Mouse (Mus musculus) intestine, embryonic 15.5 days (tissue): ENCODE results near the gene Srrm1. TPM values are rescaled to one million over a fixed set of nuclear protein-coding genes. Genes with fewer than 3 reads are reported as not detected.
"Not testable (repeated sequence)": the region's sequence is repeated elsewhere in the genome, so short reads cannot be mapped to it uniquely, and the experiment has no call there.

Experiments used
- ATAC-seq: fragments of 200-750 bp; cut with Nextera tagmentation; 2 replicates; pipeline ENCODE4 v1.8.0; 2017; ENCODE audit warnings: moderate TSS enrichment, moderate library complexity
- H3K27ac ChIP-seq: fragments of 300-500 bp; sonication (generic); 2 replicates; pipeline ENCODE4 v1.5.1; 2015; ENCODE audit warnings: mild to moderate bottlenecking, inconsistent platforms
- H3K27me3 ChIP-seq: fragments of 300-500 bp; sonication (generic); replicated peaks from 2 replicates; pipeline ENCODE4 v1.6.1; 2015; ENCODE audit warnings: inconsistent platforms
- H3K36me3 ChIP-seq: fragments of 300-500 bp; sonication (generic); 2 replicates; pipeline ENCODE4 v1.6.1; 2015; ENCODE audit warnings: inconsistent platforms
- H3K4me1 ChIP-seq: fragments of 300-500 bp; sonication (generic); replicated peaks from 2 replicates; pipeline ENCODE4 v1.6.1; 2015; ENCODE audit warnings: inconsistent platforms
- H3K4me2 ChIP-seq: fragments of 300-500 bp; sonication (generic); replicated peaks from 2 replicates; pipeline ENCODE4 v1.6.1; 2015; ENCODE audit warnings: mild to moderate bottlenecking, inconsistent platforms
- H3K4me3 ChIP-seq: fragments of 300-500 bp; sonication (generic); replicated peaks from 2 replicates; pipeline ENCODE4 v1.5.1; 2015; ENCODE audit warnings: inconsistent platforms
- H3K9ac ChIP-seq: fragments of 300-500 bp; sonication (generic); 2 replicates; pipeline ENCODE4 v1.6.1; 2015; ENCODE audit warnings: inconsistent platforms
- H3K9me3 ChIP-seq: fragments of 300-500 bp; sonication (generic); 2 replicates; pipeline ENCODE4 v1.6.1; 2016; ENCODE audit warnings: inconsistent platforms
- WGBS: fragments of 180-500 bp; shearing (Covaris S2); methylation state at CpG from one replicate; pipeline ENCODE4 v1.1.7; 2015; 5-methylcytosine and 5-hydroxymethylcytosine counted together
- polyA plus RNA-seq: library from polyadenylated mRNA; unstranded; fragments of >200 nt; fragmentation: Nextera tagmentation; extraction: Ambion mirVana; gene quantifications from 2 replicates; pipeline ENCODE4 v1.2.1, GENCODE M21; 2015

Srrm1 gene
- polyA plus RNA-seq, 1 experiment from 2014 or later: 248 TPM

DNA sequence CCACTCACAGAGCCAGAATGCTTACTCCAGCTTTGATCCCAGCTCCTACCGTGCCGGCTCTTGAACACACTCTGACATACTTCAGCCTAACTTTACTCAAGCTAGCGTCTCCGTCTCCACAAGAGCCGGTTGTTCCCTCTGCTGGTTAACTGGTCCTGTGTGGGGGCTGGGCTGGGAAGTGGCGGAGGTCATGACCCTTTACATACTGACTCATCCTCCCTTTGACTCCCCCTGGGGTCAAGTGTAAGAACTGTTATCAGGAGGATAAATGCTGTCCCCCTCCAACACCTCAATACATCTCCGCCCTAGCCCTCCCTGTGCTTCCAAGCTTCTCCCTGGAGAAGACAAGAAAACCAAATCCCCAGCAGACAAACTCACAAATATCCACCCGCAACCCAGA, 28.2 kb upstream of the Srrm1 start:
- Histone ChIP-seq H3K9ac (no peak overlapping the region), H3K4me2 (no peak overlapping the region), H3K27ac (no peak overlapping the region), H3K9me3 (no peaks in the 10 kb centered on the region), H3K36me3 (no peaks in the 10 kb centered on the region), H3K4me1 (peaks cover 2% of the 10 kb centered on the region; the same call in 1 of the 2 replicates), H3K4me3 (no peak overlapping the region), H3K27me3 (no peaks in the 10 kb centered on the region)
- 46% methylated on average over 8 of the region's 8 CpGs for WGBS
- no peak for ATAC-seq

DNA sequence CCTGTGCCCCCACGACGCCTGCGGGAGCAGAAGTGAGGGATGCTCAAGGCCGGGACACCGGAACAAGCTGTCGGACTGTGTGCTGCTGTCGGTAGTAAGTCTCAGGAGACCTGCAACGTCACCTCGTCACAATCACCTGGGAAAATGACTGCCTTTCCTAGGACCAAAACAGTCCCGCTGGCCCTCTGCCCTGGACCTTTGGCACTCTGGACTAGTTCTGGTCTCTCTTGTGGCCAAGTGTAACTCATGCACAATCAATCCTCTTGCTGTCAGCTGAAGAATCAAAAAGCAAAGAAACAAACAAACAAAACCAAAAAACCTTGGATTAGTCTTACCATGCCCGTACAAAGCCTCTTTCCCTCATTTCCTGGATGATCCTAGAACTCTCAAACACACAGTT, 24.1 kb upstream of the Srrm1 start:
- no peak for ATAC-seq
- Histone ChIP-seq H3K4me3 (no peak overlapping the region), H3K9ac (no peak overlapping the region), H3K36me3 (no peaks in the 10 kb centered on the region), H3K27me3 (no peaks in the 10 kb centered on the region), H3K4me1 (no peaks in the 10 kb centered on the region), H3K27ac (no peak overlapping the region), H3K9me3 (no peaks in the 10 kb centered on the region), H3K4me2 (no peak overlapping the region)
- 78% methylated on average over 11 of the region's 11 CpGs for WGBS

DNA sequence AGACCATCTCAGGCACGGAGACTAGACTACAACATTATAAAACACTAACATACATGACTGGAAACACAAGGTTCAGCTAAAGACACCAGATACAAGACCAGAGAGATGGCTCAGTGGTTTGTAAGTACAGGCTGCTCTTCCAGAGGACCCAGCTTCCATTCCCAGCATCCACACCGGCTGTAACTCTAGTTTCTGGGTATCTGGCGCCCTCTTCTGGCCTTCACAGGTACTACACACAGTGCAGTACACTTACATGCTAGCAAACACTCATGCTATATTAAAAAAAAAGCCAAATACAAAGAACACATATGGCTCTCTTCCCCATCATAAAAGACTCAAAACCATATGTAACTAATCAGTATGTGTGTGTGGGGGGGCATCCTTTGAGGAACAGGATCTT, 22.3 kb upstream of the Srrm1 start:
- Histone ChIP-seq H3K4me3 (no peak overlapping the region), H3K9ac (no peak overlapping the region), H3K27ac (no peak overlapping the region), H3K9me3 (no peaks in the 10 kb centered on the region), H3K4me1 (no peaks in the 10 kb centered on the region), H3K4me2 (no peak overlapping the region), H3K27me3 (no peaks in the 10 kb centered on the region), H3K36me3 (no peaks in the 10 kb centered on the region)
- no peak for ATAC-seq
- 70% methylated on average over 3 of the region's 3 CpGs for WGBS

DNA sequence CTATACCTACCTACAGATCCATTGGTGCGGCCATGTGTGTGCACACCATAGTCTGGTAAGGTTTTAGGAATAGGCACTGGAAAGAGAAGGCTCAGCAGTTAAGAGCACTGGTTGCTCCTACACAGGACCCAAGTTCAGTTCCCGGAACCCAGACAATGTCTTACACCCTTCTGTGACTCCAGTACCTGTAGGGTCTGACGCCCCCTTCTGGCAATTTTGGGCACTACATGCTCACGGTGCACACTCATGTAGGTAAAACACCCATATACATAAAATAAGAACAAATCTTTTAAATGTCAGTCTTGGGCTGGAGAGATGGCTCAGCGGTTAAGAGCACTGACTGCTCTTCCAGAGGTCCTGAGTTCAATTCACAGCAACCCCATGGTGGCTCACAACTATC, 20.2 kb upstream of the Srrm1 start:
- no peaks in the 10 kb centered on the region for H3K4me1 ChIP-seq
- WGBS: 77% methylated on average over 5 of the region's 5 CpGs
- H3K27me3 ChIP-seq: no peaks in the 10 kb centered on the region
- H3K36me3 ChIP-seq: no peaks in the 10 kb centered on the region
- no peak overlapping the region for H3K4me2 ChIP-seq
- H3K4me3 ChIP-seq: no peak overlapping the region
- ATAC-seq: no peak
- H3K9ac ChIP-seq: no peak overlapping the region
- H3K27ac ChIP-seq: no peak overlapping the region
- no peaks in the 10 kb centered on the region for H3K9me3 ChIP-seq

DNA sequence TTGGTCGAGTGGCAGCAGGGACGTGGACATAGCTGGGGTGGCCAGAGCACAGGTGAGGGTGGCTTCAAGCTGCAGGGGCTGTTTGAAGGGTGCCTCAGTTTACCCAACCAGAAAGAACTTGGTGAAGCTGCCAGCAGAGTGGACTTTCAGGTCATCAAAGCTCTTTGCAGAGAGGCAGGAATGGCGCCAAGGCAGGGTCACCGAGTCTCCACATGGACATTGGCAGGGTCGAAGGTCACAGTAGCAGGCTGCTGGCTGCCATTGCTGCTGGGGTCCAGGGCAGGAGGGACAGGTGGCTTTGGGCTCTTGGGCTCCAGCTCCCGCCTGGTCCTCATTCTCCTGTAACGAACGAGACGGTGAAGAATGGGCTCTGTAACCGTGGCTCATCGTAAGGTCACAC, 17.3 kb upstream of the Srrm1 start:
- no peak overlapping the region for H3K9ac ChIP-seq
- H3K4me3 ChIP-seq: no peak overlapping the region
- WGBS: 83% methylated on average over 11 of the region's 11 CpGs
- H3K27me3 ChIP-seq: no peaks in the 10 kb centered on the region
- no peaks in the 10 kb centered on the region for H3K36me3 ChIP-seq
- no peaks in the 10 kb centered on the region for H3K9me3 ChIP-seq
- no peak overlapping the region for H3K4me2 ChIP-seq
- H3K4me1 ChIP-seq: no peaks in the 10 kb centered on the region
- no peak overlapping the region for H3K27ac ChIP-seq
- no peak for ATAC-seq

GRCm38 (mm10) chr4:135362828-135363227, 9.7 kb upstream of the Srrm1 start:
- no peak for ATAC-seq
- no peak overlapping the region for H3K4me2 ChIP-seq
- 43% methylated on average over 6 of the region's 6 CpGs for WGBS

DNA sequence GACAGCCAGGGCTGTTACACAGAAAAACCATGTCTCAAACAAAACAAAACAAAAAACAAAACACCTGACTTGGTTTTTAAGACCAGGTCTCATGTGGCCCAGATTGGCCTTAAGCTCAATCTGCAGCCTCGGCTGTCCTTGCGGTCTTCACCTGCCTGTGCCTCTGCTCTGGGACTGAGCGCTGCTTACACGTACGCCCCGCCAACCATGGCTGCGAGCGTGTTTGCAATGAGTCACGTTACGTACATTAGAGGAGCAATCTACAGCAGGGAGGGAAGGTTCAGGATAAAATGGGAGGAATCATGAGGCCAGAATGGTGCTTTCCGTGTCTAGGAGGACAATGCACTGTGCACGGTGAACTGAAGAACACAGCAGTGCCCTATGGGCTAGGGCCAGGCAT, 8.6 kb upstream of the Srrm1 start:
- ATAC-seq: no peak
- 78% methylated on average over 12 of the region's 12 CpGs for WGBS

More at GRCm38 (mm10) chr4:135362828-135363227, 9.7 kb upstream of the Srrm1 start:
- no peaks in the 10 kb centered on the region for H3K4me1 ChIP-seq
- no peak overlapping the region for H3K4me3 ChIP-seq
- no peaks in the 10 kb centered on the region for H3K9me3 ChIP-seq
- H3K27ac ChIP-seq: no peak overlapping the region
- H3K27me3 ChIP-seq: no peaks in the 10 kb centered on the region
- no peaks in the 10 kb centered on the region for H3K36me3 ChIP-seq
- H3K9ac ChIP-seq: no peak overlapping the region

GRCm38 (mm10) chr4:135358736-135359135, 5.6 kb upstream of the Srrm1 start:
- Histone ChIP-seq H3K4me3 (no peak overlapping the region), H3K27me3 (no peaks in the 10 kb centered on the region), H3K9ac (no peak overlapping the region), H3K27ac (no peak overlapping the region), H3K4me1 (peaks cover 12% of the 10 kb centered on the region; the same call in 1 of the 2 replicates), H3K4me2 (no peak overlapping the region), H3K36me3 (no peaks in the 10 kb centered on the region), H3K9me3 (no peaks in the 10 kb centered on the region)
- no peak for ATAC-seq
- 1% methylated on average over 6 of the region's 6 CpGs for WGBS

More for the DNA sequence above, 8.6 kb upstream of the Srrm1 start:
- no peaks in the 10 kb centered on the region for H3K27me3 ChIP-seq
- H3K4me3 ChIP-seq: no peak overlapping the region
- no peak overlapping the region for H3K9ac ChIP-seq
- H3K4me2 ChIP-seq: no peak overlapping the region
- no peaks in the 10 kb centered on the region for H3K4me1 ChIP-seq
- no peak overlapping the region for H3K27ac ChIP-seq
- no peaks in the 10 kb centered on the region for H3K36me3 ChIP-seq
- no peaks in the 10 kb centered on the region for H3K9me3 ChIP-seq

DNA sequence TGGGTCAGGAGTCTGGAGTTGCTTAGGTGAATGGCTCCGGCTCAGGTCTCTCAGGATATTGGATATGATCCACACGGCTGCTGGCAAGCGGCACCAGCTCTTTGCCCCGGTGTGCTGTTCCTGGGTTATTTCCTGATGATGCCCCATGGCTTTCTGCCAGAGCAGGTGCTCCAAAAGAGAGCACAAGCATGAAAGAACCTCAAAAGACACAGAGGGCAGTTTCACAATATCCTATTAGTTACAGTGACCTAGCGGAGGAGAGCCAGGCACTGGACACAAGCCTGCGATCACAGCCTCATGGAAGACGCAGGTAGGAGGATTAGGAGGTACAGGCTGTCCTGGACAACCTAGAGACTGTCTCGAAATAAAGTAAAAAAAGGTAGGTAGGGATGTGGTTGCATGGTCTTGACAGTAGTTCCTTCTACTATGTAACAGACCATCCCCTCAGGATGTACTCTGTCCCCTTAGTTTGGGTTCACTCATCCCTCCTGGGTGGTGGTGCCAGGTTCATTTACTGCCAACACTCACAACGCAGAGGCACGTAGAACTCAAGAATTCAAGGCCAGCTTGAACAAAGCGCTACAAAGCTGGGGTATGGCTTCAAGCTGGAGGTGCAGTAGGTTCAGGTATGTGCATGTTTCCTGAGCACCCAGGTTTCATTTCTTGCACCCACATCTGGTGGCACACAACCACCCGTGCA, 4.2 kb upstream of the Srrm1 start:
- no peak overlapping the region for H3K9ac ChIP-seq
- H3K4me1 ChIP-seq: peaks cover 12% of the 10 kb centered on the region; the same call in 1 of the 2 replicates
- H3K9me3 ChIP-seq: no peaks in the 10 kb centered on the region
- no peak overlapping the region for H3K4me3 ChIP-seq
- no peaks in the 10 kb centered on the region for H3K36me3 ChIP-seq
- ATAC-seq: no peak
- WGBS: 84% methylated on average over 12 of the region's 12 CpGs
- H3K27me3 ChIP-seq: no peaks in the 10 kb centered on the region
- H3K4me2 ChIP-seq: no peak overlapping the region
- no peak overlapping the region for H3K27ac ChIP-seq

DNA sequence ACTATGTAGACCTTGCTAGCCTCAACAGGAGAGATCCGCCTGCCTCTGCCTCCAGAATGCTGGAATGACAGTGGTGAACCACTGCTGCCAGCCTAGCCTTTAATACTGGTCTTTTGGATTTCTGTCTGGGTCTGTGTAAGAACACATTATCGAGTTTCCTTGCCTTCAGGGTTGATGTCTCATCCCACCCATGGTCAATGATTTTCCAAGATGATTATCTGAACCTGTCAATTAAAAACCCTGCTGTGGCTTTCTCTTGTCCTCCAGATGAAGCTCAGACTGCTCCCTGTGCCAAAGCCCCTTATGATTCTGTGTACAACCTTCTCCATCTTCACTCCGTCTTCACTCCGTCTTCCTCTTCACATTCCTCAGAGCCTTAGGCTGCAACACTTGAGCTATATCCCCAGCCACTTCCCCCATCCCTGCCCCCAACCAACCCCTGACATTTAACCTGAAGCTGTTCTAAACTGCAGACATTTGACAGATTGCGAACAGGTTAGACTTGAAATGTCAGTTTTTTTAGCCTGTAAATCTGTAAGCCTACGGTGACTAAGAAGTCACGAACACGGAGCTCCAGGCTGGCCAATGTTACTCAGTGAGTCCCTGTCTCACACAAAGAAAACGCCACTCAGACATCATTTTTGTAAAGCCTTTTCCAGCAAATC, 2.9 kb upstream of the Srrm1 start:
- no peak overlapping the region for H3K4me3 ChIP-seq
- no peaks in the 10 kb centered on the region for H3K27me3 ChIP-seq
- no peak overlapping the region for H3K9ac ChIP-seq
- no peak for ATAC-seq
- H3K27ac ChIP-seq: 0 out of 2 replicates have a peak overlapping the region, but pooled peaks have one; percentile 17
- H3K9me3 ChIP-seq: no peaks in the 10 kb centered on the region
- H3K36me3 ChIP-seq: no peaks in the 10 kb centered on the region
- peaks cover 20% of the 10 kb centered on the region for H3K4me1 ChIP-seq
- peak overlapping the region; percentile 19; the same call in 1 of the 2 replicates for H3K4me2 ChIP-seq
- WGBS: 61% methylated on average over 9 of the region's 9 CpGs

- H3K27me3 ChIP-seq, H3K9me3 ChIP-seq, H3K9ac ChIP-seq, H3K4me3 ChIP-seq, H3K36me3 ChIP-seq, H3K4me2 ChIP-seq, ATAC-seq: not testable (repeated sequence)
- Histone ChIP-seq H3K27ac (peak overlapping the region; percentile 99; the same call in 1 of the 2 replicates), H3K4me1 (peaks cover 20% of the 10 kb centered on the region)
Observed at GRCm38 (mm10) chr4:135354751-135355150, 1.6 kb upstream of the Srrm1 start.

DNA sequence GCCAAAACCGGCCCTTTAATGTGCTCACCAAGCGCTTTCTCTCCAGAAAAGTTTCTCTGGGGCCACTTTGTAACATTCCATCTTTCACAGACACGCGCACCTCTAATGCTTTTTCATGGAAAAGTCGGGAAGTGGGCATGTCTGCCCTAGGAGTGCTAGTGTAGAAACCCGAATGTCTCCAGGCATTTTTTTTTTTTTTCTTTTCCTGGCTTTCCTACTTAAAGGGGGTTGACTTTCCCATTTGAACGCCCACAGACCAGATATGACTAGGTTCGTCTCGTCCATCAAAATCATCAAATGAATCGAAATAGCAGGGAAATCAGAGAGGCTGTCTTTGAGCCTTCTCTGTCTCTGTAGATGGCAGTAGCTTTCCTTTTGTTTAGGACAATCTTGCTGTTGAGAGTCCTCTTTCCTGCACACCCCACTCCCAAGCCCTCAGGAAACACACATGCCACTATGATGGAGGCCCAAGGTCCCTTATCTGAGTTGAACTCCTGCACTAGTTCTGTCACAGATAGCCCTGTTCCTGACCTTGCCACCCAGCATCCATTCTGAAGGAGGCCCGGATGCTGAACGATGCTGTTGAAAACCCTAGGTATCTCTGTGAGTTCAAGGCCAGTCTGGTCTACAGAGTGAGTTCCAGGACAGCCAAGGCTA, 801 bp upstream of the Srrm1 start:
- ATAC-seq: no peak

More for the DNA sequence above, 801 bp upstream of the Srrm1 start:
- H3K9me3 ChIP-seq: no peaks in the 10 kb centered on the region
- no peaks in the 10 kb centered on the region for H3K27me3 ChIP-seq
- H3K9ac ChIP-seq: peak overlapping the region; percentile 36
- WGBS: 11% methylated on average over 12 of the region's 12 CpGs
- H3K4me1 ChIP-seq: peaks cover 20% of the 10 kb centered on the region
- H3K36me3 ChIP-seq: 0 out of 2 replicates have a peak, but pooled peaks cover under 1% of the 10 kb centered on the region
- peak overlapping the region; percentile 90 for H3K4me3 ChIP-seq
- H3K4me2 ChIP-seq: peak overlapping the region; percentile 57
- peak overlapping the region; percentile 99 for H3K27ac ChIP-seq
